Mouse (Mus musculus) naive thymus-derived CD4-positive, alpha-beta T cell, adult 5 months (primary cell): ENCODE data around the gene Rps6kb1. TPM values are rescaled to one million over a fixed set of nuclear protein-coding genes. Genes with fewer than 3 reads are reported as not detected.

Experiments
- polyA plus RNA-seq: library from polyadenylated mRNA; unstranded; fragments of 100-300 nt; shearing (Covaris generic); gene quantifications from one replicate; pipeline ENCODE4 v1.2.1, GENCODE M21; 2017

Rps6kb1 gene
- polyA plus RNA-seq: 93.4 TPM

DNA sequence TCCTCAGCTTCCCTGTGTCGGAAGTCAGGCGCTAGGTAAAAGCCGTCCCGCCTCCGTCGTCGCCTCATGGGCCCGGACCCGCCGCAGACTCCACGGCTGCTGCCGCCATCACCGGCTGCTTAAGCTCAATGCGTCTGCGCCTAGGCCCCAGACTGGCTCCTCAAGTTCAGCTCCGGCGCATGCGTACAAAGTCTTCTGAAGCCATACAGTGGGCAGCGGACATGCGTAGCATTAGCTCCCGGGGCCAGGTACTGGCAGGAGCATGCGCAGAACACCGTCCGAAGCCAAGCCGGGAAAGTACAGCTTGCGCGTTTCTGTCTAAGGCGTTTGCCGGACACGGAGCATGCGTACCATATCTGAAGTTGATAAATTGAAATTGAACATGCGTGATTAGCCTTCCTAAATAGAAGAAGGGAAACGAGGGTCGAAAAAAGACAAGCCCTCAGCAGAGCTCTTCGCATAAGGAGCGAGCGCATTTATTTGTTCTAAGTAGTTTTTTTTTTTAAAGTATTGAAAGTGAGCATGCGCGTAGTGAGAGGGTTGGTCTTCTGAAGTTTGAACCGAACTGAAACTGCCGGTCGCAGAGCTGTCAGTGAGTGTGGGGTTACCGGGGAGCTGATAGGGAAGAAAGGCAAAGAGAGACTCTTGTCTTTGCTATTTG, at the start of gene Rps6kb1, which contains the start of gene Tubd1:
TSS of gene Rps6kb1 (minus strand) at position 167 of the 661 bp plus-strand sequence.
TSS of gene Tubd1 (plus strand) at position 353 of the 661 bp plus-strand sequence.

DNA sequence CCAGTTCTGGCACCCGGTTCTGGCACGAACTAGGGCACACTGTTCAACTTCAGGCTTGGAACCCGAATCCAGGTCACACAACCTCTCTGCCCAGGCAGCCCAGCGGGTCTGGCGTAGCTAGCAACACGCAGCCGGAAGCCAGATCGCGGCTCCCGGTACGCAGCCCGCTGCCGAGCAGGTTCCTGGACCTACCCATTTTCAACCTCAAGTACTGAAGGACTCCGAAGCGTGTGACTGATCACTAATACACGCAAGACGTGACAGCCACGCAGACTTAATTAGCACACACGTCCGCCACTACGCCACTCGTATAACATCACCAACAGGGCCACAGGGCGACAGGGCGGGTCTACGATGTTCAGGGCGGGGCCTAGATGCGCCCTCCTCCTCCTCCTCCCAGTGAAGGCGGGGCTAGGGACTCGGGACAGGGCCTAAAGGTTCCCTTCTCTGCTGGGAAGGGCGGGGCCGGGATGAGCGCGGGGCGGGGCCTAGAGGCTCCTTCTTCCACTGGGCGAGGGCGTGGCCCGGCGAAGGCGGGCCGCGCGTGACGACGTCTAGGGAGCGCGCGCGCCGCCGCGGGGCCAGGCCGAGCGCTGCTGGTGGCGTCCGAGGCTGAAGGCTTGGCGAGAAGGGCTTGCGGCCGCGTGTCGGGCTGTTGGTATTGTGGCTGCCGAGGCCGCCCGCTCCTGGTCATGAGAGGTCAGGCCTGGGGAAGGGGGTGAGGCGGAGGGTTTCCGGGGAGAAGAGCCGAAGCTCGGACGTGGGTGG, 60.3 kb downstream of the Rps6kb1 start, which contains the start of gene Rnft1:
TSS of gene Rnft1 (plus strand) at position 557 of the 768 bp plus-strand sequence.

Other genes with a start within 250 kb of the Rps6kb1 start
- gene Med13, start 187.2 kb downstream of the Rps6kb1 start, polyA plus RNA-seq: 33.2 TPM
- gene Rnft1, start 60.1 kb downstream of the Rps6kb1 start, polyA plus RNA-seq: 37.2 TPM
- gene Tubd1, start 186 bp upstream of the Rps6kb1 start, polyA plus RNA-seq: 5.6 TPM
- 76.3 TPM for gene Vmp1, start 139.0 kb upstream of the Rps6kb1 start, polyA plus RNA-seq
- gene Ptrh2, start 139.2 kb upstream of the Rps6kb1 start, polyA plus RNA-seq: 4.8 TPM
- 142 TPM for gene Cltc, start 212.8 kb upstream of the Rps6kb1 start, polyA plus RNA-seq